Mouse (Mus musculus) embryonic facial prominence, embryonic 14.5 days (tissue): ENCODE results near the gene Sbf2. TPM values are rescaled to one million over a fixed set of nuclear protein-coding genes. Genes with fewer than 3 reads are reported as not detected.

Source experiments
- ATAC-seq: fragments of 200-750 bp; cut with Nextera tagmentation; 2 replicates; pipeline ENCODE4 v1.8.0; 2017; ENCODE audit warnings: low read depth, moderate number of reproducible peaks, moderate TSS enrichment
- DNase-seq: peaks from one replicate; pipeline ENCODE4 v3.0.0-alpha.2; 2015; ENCODE audit warnings: low spot score
- H3K27ac ChIP-seq: fragments of 300-500 bp; sonication (generic); replicated peaks from 2 replicates; pipeline ENCODE4 v1.5.1; 2014; ENCODE audit warnings: low read depth, mild to moderate bottlenecking, low read length, moderate library complexity
- H3K27me3 ChIP-seq: fragments of 300-500 bp; sonication (generic); replicated peaks from 2 replicates; pipeline ENCODE4 v1.6.1; 2014; ENCODE audit warnings: low read length; ENCODE audit not compliant: control insufficient read depth, insufficient read depth
- H3K36me3 ChIP-seq: fragments of 300-500 bp; sonication (generic); 2 replicates; pipeline ENCODE4 v1.6.1; 2014; ENCODE audit warnings: low read length, mixed read lengths; ENCODE audit not compliant: control insufficient read depth, insufficient read depth
- H3K4me1 ChIP-seq: fragments of 300-500 bp; sonication (generic); 2 replicates; pipeline ENCODE4 v1.6.1; 2014; ENCODE audit warnings: antibody characterized with exemption, low read length; ENCODE audit not compliant: control insufficient read depth, insufficient read depth
- H3K4me2 ChIP-seq: fragments of 300-500 bp; sonication (generic); 2 replicates; pipeline ENCODE4 v1.6.1; 2014; ENCODE audit warnings: low read depth, mild to moderate bottlenecking, low read length, moderate library complexity, mixed read lengths
- H3K4me3 ChIP-seq: fragments of 300-500 bp; sonication (generic); 2 replicates; pipeline ENCODE4 v1.5.1; 2014; ENCODE audit warnings: low read depth, mild to moderate bottlenecking, low read length
- H3K9ac ChIP-seq: fragments of 300-500 bp; sonication (generic); 2 replicates; pipeline ENCODE4 v1.6.1; 2014; ENCODE audit warnings: low read depth, mild to moderate bottlenecking, low read length, moderate library complexity, mixed read lengths
- H3K9me3 ChIP-seq: fragments of 300-500 bp; sonication (generic); 2 replicates; pipeline ENCODE4 v1.6.1; 2016; ENCODE audit warnings: low read length; ENCODE audit not compliant: control insufficient read depth
- WGBS: fragments of 180-500 bp; shearing (Covaris S2); extraction: QIAGEN DNeasy Blood & Tissue Kit; methylation state at CpG from one replicate; pipeline ENCODE4 v1.1.7; 2014; 5-methylcytosine and 5-hydroxymethylcytosine counted together
- polyA plus RNA-seq: library from polyadenylated mRNA; unstranded; fragments of >200 nt; fragmentation: Nextera tagmentation; extraction: Ambion mirVana; gene quantifications from 2 replicates; pipeline ENCODE4 v1.2.1, GENCODE M21; 2014

Sbf2 gene
- polyA plus RNA-seq, 1 experiment from 2014 or later = 24.8 TPM

DNA sequence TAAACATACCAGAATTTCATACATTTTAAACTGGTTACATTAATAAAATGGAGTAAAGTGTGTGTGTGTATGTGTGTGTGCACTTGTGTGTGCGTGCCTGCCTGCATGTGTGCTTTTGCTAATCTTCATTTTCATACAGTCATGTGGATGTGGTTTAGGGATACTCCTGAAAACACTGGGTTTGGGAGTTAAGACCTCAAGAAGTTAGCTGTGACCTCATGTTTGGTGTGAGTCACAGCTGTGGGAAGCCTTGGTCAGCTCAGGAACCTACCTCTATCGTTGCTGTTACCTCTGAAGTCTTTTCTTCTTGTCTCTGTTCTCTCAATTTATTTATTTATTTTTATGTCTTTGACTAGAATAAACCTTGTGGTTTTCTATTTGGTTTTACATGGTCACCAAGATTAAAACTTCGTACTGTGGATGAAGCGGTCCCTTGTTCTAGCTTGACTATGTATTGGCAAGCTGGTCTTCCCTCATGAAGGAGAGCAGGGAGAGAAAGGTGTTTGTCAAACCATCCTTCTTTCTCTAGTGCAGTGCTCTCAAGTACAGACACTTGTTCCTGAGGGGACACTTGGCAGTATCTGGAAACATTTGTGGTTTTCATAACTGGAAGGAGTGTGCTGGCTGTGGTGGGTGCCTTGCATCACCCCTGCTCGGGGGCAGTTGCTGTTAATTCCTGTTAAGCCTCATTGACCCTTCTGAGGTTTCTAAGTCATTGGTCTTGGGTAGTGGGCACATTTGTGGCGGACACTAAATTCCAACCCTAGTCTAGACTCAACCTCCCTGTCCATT is 331.0 kb downstream of the Sbf2 start:
- no peak overlapping the region for H3K27ac ChIP-seq
- H3K4me1 ChIP-seq = 0 out of 2 replicates have a peak, but pooled peaks cover 2% of the 10 kb centered on the region
- peaks cover 38% of the 10 kb centered on the region for H3K36me3 ChIP-seq
- no peaks in the 10 kb centered on the region for H3K9me3 ChIP-seq
- DNase-seq = no peak
- no peak overlapping the region for H3K4me2 ChIP-seq
- H3K27me3 ChIP-seq = no peaks in the 10 kb centered on the region
- H3K9ac ChIP-seq = no peak overlapping the region
- H3K4me3 ChIP-seq = no peak overlapping the region
- 91% methylated on average over 6 of the region's 6 CpGs for WGBS
- no peak for ATAC-seq

DNA sequence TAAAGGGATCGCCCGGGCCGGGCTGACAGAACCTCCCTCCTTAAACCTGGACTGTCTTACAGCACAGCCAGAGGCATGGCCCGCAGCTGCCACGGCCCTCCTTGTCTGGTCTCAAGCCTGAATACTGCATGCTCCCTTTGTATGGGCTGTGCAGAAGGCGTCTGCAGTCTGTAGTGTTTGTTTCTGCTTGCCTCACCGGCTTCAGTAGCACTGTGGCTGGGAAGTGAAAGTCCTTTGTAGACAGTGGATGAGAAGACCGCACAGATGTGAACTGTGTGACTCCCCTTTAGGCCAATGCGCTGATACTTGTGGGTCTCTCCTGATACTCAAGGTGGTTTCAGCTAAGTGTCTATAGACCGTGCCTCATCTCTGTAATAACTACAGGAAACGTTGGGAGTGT is 331.9 kb downstream of the Sbf2 start:
- Histone ChIP-seq H3K9me3 (no peaks in the 10 kb centered on the region), H3K27ac (no peak overlapping the region), H3K27me3 (no peaks in the 10 kb centered on the region), H3K36me3 (peaks cover 43% of the 10 kb centered on the region), H3K4me3 (no peak overlapping the region), H3K4me2 (no peak overlapping the region), H3K9ac (no peak overlapping the region), H3K4me1 (no peaks in the 10 kb centered on the region)
- no peak for DNase-seq
- no peak for ATAC-seq
- WGBS = 83% methylated on average over 9 of the region's 11 CpGs

DNA sequence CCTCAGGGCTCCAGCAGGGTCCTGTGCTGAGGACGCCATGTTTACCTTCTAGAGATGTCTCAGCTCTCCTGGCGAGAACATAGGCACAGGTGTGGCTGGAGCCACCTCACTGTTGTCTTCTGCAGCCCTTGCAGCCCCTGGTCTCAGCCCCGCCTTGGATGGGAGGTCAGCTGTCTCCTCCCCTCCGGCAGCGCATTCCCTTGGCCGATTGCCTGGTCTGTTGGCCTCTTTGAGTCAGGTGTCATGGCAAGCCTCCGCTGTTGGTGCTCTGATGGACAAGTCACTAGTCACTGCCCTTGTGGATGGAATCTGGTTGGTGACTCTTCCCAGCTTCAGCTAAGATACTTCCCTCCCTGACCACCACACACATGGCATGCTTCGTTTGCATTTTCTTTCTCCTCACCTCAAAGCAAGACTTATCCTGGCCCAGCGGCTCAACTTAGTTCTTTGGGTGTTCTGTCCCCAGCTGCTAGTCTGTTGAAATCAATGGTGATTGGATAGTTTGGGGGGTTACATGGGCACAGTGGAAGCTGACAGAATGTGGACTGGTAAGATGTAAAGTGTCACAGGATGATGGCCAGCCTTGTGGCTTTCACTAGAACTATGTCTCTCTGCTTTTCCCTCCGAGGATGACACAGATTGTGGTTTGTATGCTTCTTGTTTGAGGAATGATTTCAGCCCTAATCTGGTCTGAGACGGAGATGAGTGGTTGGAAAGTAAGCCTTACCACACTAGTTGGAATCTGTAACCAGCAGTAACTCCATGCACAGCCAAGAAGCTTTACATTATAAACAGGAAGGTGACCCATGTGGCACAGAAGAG is 333.1 kb downstream of the Sbf2 start:
- no peak overlapping the region for H3K27ac ChIP-seq
- no peaks in the 10 kb centered on the region for H3K4me1 ChIP-seq
- H3K9ac ChIP-seq = no peak overlapping the region
- no peaks in the 10 kb centered on the region for H3K27me3 ChIP-seq
- 92% methylated on average over 11 of the region's 11 CpGs for WGBS
- H3K4me2 ChIP-seq = no peak overlapping the region
- ATAC-seq (no peak), DNase-seq (no peak)
- H3K36me3 ChIP-seq = peaks cover 44% of the 10 kb centered on the region
- H3K4me3 ChIP-seq = no peak overlapping the region
- no peaks in the 10 kb centered on the region for H3K9me3 ChIP-seq

DNA sequence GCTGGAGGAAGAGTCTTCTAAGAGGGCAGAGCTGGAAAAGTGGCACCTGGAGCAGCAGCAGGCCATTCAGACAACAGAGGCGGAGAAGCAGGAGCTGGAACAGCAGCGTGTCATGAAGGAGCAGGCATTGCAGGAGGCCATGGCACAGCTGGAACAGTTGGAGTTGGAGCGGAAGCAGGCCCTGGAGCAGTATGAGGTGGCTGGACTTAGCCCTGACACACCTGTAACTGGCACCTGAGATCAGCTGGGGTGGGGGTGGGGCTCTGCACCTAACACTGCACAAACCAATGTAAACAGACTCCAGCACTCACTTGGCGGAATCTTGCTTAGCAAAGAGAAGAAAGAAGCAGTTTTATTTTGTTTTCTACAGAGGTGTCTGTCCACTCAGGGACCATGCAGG is 335.5 kb downstream of the Sbf2 start:
- H3K4me3 ChIP-seq = no peak overlapping the region
- no peak for ATAC-seq
- H3K4me2 ChIP-seq = no peak overlapping the region
- no peak for DNase-seq
- no peak overlapping the region for H3K9ac ChIP-seq
- peaks cover 61% of the 10 kb centered on the region for H3K36me3 ChIP-seq
- no peaks in the 10 kb centered on the region for H3K9me3 ChIP-seq
- 90% methylated on average over 4 of the region's 4 CpGs for WGBS
- H3K27me3 ChIP-seq = no peaks in the 10 kb centered on the region
- no peaks in the 10 kb centered on the region for H3K4me1 ChIP-seq
- H3K27ac ChIP-seq = no peak overlapping the region

DNA sequence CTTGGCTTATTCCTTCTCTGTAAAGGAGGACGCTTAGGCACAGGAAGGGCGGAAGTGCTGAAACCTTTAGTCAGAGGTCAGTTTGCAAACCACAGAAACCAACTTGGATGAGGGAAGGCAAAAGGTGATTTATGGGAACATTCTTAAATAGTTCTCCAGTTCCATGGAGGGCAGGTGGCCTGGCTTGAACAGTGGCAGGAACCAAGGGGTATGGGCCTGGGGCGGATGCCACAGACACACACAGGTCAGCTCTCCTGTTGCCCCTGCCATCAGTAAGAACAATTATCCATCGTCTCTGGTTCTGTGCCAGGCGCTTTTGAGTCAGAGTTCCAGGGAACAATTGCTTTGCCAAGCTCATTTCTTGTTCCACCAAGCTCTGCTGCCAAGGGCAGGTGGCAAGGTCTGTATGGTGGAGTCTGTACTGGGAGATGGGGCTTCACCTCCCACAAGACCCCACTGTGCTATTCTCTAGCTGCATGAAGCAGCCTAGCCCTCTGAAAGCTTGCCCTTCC is 336.9 kb downstream of the Sbf2 start:
- Histone ChIP-seq H3K9ac (no peak overlapping the region), H3K36me3 (peaks cover 73% of the 10 kb centered on the region)
- 93% methylated on average over 5 of the region's 5 CpGs for WGBS

DNA sequence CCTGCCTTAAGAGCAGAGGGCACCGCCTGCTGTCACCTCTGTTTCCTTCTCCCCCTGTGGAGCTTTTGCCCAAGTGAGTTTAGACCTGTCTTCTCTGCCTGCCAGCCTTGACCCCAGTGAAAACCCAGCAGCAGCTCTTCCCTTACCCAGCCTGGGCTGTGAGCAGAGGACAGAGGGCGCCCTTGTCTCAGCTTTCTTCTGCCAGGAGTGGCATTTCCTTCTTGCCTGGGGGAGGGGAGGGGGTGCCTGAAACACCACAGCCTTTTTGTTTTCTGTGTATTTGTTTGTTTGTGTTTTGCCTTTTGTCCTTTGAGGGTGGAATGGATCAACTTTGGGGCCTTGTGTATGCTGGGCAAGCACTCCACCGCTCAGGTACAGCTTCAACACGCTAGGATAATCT is 342.3 kb downstream of the Sbf2 start:
- peaks cover 53% of the 10 kb centered on the region for H3K36me3 ChIP-seq
- H3K27me3 ChIP-seq = no peaks in the 10 kb centered on the region
- no peak overlapping the region for H3K9ac ChIP-seq
- DNase-seq = no peak
- H3K9me3 ChIP-seq = no peaks in the 10 kb centered on the region
- no peak overlapping the region for H3K4me3 ChIP-seq
- 54% methylated on average over 4 of the region's 4 CpGs for WGBS
- H3K4me1 ChIP-seq = no peaks in the 10 kb centered on the region
- ATAC-seq = no peak
- no peak overlapping the region for H3K27ac ChIP-seq
- no peak overlapping the region for H3K4me2 ChIP-seq

More for the DNA sequence above, 336.9 kb downstream of the Sbf2 start:
- Histone ChIP-seq H3K4me1 (no peaks in the 10 kb centered on the region), H3K9me3 (no peaks in the 10 kb centered on the region), H3K27ac (no peak overlapping the region), H3K27me3 (no peaks in the 10 kb centered on the region), H3K4me3 (no peak overlapping the region), H3K4me2 (no peak overlapping the region)
- ATAC-seq (no peak), DNase-seq (no peak)

DNA sequence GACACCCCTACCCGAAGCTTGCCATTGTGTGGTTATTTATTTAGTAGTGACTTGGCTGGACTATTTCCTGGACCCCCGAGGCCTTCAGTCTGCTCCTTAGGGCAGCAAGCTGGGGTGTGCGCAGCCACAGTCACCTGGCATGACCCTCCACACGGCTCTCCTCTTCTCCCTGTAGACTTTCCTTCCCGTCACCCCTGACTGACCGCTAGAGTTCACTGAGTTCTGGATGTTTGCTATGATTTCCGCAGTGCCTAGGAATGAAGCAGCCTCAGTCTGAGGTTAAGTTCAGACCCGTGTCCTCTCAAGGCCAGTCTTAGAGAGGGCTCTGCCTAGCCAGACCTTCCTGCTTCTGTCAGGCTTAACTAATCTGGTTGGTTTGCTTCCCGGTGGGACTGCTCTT is 342.9 kb downstream of the Sbf2 start:
- H3K4me2 ChIP-seq = no peak overlapping the region
- no peaks in the 10 kb centered on the region for H3K27me3 ChIP-seq
- no peak overlapping the region for H3K4me3 ChIP-seq
- H3K9ac ChIP-seq = no peak overlapping the region
- H3K27ac ChIP-seq = no peak overlapping the region; the same call in 1 of the 2 replicates
- WGBS = 63% methylated on average over 9 of the region's 9 CpGs
- H3K4me1 ChIP-seq = no peaks in the 10 kb centered on the region
- ATAC-seq (no peak), DNase-seq (no peak)
- peaks cover 53% of the 10 kb centered on the region for H3K36me3 ChIP-seq
- no peaks in the 10 kb centered on the region for H3K9me3 ChIP-seq

DNA sequence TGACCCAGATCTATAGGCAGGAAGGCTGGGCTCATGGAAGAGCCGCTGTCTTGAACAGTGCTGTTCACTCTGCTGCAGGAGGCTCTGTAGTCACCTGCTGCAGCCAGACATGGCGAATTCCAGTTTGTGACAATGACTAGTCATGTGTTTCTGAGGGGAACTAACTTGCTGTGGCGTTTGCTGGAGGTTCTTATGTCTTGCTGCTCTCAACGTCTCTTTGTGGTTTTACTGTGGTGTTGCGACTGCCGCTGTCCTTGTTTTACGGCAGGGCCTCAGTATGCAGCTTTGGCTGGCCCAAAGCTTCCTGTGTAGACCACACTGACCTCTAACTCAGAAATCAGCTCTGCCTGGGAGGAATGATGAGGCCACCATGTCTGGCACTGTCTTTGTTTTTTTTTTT is 344.3 kb downstream of the Sbf2 start:
- Histone ChIP-seq H3K4me2 (no peak overlapping the region), H3K9me3 (no peaks in the 10 kb centered on the region), H3K4me1 (no peaks in the 10 kb centered on the region), H3K27ac (no peak overlapping the region), H3K9ac (no peak overlapping the region), H3K27me3 (no peaks in the 10 kb centered on the region), H3K36me3 (peaks cover 40% of the 10 kb centered on the region), H3K4me3 (no peak overlapping the region)
- 82% methylated on average over 7 of the region's 7 CpGs for WGBS
- DNase-seq (no peak), ATAC-seq (no peak)
